Mouse (Mus musculus): Measurements from ENCODE around the gene Kat2a. TPM values are rescaled to one million over a fixed set of nuclear protein-coding genes. Genes with fewer than 3 reads are reported as not detected.

Kat2a gene
- polyA plus RNA-seq, 1 experiment from 2014 or later, result 44.1 TPM

GRCm38 (mm10) chr11:100738066-100738604 is 25.9 kb upstream of the Kat2a start, which contains the start of gene Rab5c:
TSS of gene Rab5c (minus strand) at chr11:100738215.
- H3K36me3 ChIP-seq (ENCODE audit: control insufficient read depth, insufficient read depth, low read length), result no peaks in the 10 kb centered on the region
- peak; percentile 100 for ATAC-seq (ENCODE audit: low read depth)
- peak within 1 kb of the TSS; percentile 99 for H3K9ac ChIP-seq (ENCODE audit: low read length)
- H3K4me2 ChIP-seq (ENCODE audit: low read depth, low read length), result peak within 1 kb of the TSS; percentile 89
- WGBS, result under 1% methylated on average over 39 of the region's 39 CpGs
- no peaks in the 10 kb centered on the region for H3K27me3 ChIP-seq (ENCODE audit: control insufficient read depth, insufficient read depth, low read depth, low read length)
- H3K9me3 ChIP-seq (ENCODE audit: control insufficient read depth, low read length), result no peaks in the 10 kb centered on the region
- H3K4me1 ChIP-seq (replicated peaks; ENCODE audit: control insufficient read depth, insufficient read depth, low read length), result peaks cover 19% of the 10 kb centered on the region
- H3K27ac ChIP-seq (ENCODE audit: low read length), result peak within 1 kb of the TSS; percentile 74
- H3K4me3 ChIP-seq (ENCODE audit: low read length), result peak within 1 kb of the TSS; percentile 99

GRCm38 (mm10) chr11:100737105-100737733 is 25.0 kb upstream of the Kat2a start:
- Histone ChIP-seq H3K9ac (ENCODE audit: low read length) (peak overlapping the region; percentile 99), H3K27ac (ENCODE audit: low read length) (peak overlapping the region; percentile 74), H3K4me2 (ENCODE audit: low read depth, low read length) (peak overlapping the region; percentile 89), H3K36me3 (ENCODE audit: control insufficient read depth, insufficient read depth, low read length) (no peaks in the 10 kb centered on the region), H3K4me1 (replicated peaks; ENCODE audit: control insufficient read depth, insufficient read depth, low read length) (peaks cover 19% of the 10 kb centered on the region), H3K27me3 (ENCODE audit: control insufficient read depth, insufficient read depth, low read depth, low read length) (no peaks in the 10 kb centered on the region), H3K9me3 (ENCODE audit: control insufficient read depth, low read length) (no peaks in the 10 kb centered on the region), H3K4me3 (ENCODE audit: low read length) (peak overlapping the region; percentile 99)
- ATAC-seq (ENCODE audit: low read depth), result no peak
- under 1% methylated on average over 13 of the region's 13 CpGs for WGBS

- 54% methylated on average over 4 of the region's 4 CpGs for WGBS
- Histone ChIP-seq H3K4me1 (replicated peaks; ENCODE audit: control insufficient read depth, insufficient read depth, low read length) (peaks cover 19% of the 10 kb centered on the region), H3K27me3 (ENCODE audit: control insufficient read depth, insufficient read depth, low read depth, low read length) (no peaks in the 10 kb centered on the region), H3K4me3 (ENCODE audit: low read length) (peak overlapping the region; percentile 99), H3K4me2 (ENCODE audit: low read depth, low read length) (peak overlapping the region; percentile 89), H3K9me3 (ENCODE audit: control insufficient read depth, low read length) (no peaks in the 10 kb centered on the region), H3K27ac (ENCODE audit: low read length) (no peak overlapping the region), H3K36me3 (ENCODE audit: control insufficient read depth, insufficient read depth, low read length) (no peaks in the 10 kb centered on the region), H3K9ac (ENCODE audit: low read length) (peak overlapping the region; percentile 99)
- no peak for ATAC-seq (ENCODE audit: low read depth)
These were observed 24.4 kb upstream of the Kat2a start for GRCm38 (mm10) chr11:100736746-100737080.

GRCm38 (mm10) chr11:100735954-100736745 is 23.9 kb upstream of the Kat2a start:
- Histone ChIP-seq H3K36me3 (ENCODE audit: control insufficient read depth, insufficient read depth, low read length) (no peaks in the 10 kb centered on the region), H3K9me3 (ENCODE audit: control insufficient read depth, low read length) (no peaks in the 10 kb centered on the region)

GRCm38 (mm10) chr11:100735134-100735865 is 23.0 kb upstream of the Kat2a start:
- Histone ChIP-seq H3K4me1 (replicated peaks; ENCODE audit: control insufficient read depth, insufficient read depth, low read length) (peaks cover 19% of the 10 kb centered on the region), H3K27ac (ENCODE audit: low read length) (no peak overlapping the region), H3K4me2 (ENCODE audit: low read depth, low read length) (peak overlapping the region; percentile 89; the same call in 1 of the 2 replicates), H3K4me3 (ENCODE audit: low read length) (peak overlapping the region; percentile 2; the same call in 1 of the 2 replicates), H3K9me3 (ENCODE audit: control insufficient read depth, low read length) (no peaks in the 10 kb centered on the region), H3K9ac (ENCODE audit: low read length) (peak overlapping the region; percentile 33; the same call in 1 of the 2 replicates), H3K27me3 (ENCODE audit: control insufficient read depth, insufficient read depth, low read depth, low read length) (no peaks in the 10 kb centered on the region), H3K36me3 (ENCODE audit: control insufficient read depth, insufficient read depth, low read length) (no peaks in the 10 kb centered on the region)
- 83% methylated on average over 9 of the region's 9 CpGs for WGBS
- no peak for ATAC-seq (ENCODE audit: low read depth)

More at GRCm38 (mm10) chr11:100735954-100736745, 23.9 kb upstream of the Kat2a start:
- Histone ChIP-seq H3K27me3 (ENCODE audit: control insufficient read depth, insufficient read depth, low read depth, low read length) (no peaks in the 10 kb centered on the region), H3K9ac (ENCODE audit: low read length) (peak overlapping the region; percentile 33; the same call in 1 of the 2 replicates), H3K4me1 (replicated peaks; ENCODE audit: control insufficient read depth, insufficient read depth, low read length) (peaks cover 19% of the 10 kb centered on the region), H3K4me2 (ENCODE audit: low read depth, low read length) (peak overlapping the region; percentile 89), H3K4me3 (ENCODE audit: low read length) (peak overlapping the region; percentile 99), H3K27ac (ENCODE audit: low read length) (no peak overlapping the region)
- no peak for ATAC-seq (ENCODE audit: low read depth)
- WGBS, result 61% methylated on average over 14 of the region's 14 CpGs

GRCm38 (mm10) chr11:100730477-100731205 is 18.4 kb upstream of the Kat2a start:
- no peak overlapping the region for H3K27ac ChIP-seq (ENCODE audit: low read length)
- H3K36me3 ChIP-seq (ENCODE audit: control insufficient read depth, insufficient read depth, low read length), result peaks cover 3% of the 10 kb centered on the region
- H3K4me3 ChIP-seq (ENCODE audit: low read length), result no peak overlapping the region
- H3K4me1 ChIP-seq (replicated peaks; ENCODE audit: control insufficient read depth, insufficient read depth, low read length), result peaks cover 3% of the 10 kb centered on the region
- H3K9ac ChIP-seq (ENCODE audit: low read length), result no peak overlapping the region
- no peak for ATAC-seq (ENCODE audit: low read depth)
- 88% methylated on average over 6 of the region's 6 CpGs for WGBS
- H3K9me3 ChIP-seq (ENCODE audit: control insufficient read depth, low read length), result no peaks in the 10 kb centered on the region
- no peak overlapping the region for H3K4me2 ChIP-seq (ENCODE audit: low read depth, low read length)
- no peaks in the 10 kb centered on the region for H3K27me3 ChIP-seq (ENCODE audit: control insufficient read depth, insufficient read depth, low read depth, low read length)

- Histone ChIP-seq H3K27ac (ENCODE audit: low read length) (no peak overlapping the region), H3K27me3 (ENCODE audit: control insufficient read depth, insufficient read depth, low read depth, low read length) (no peaks in the 10 kb centered on the region), H3K9ac (ENCODE audit: low read length) (no peak overlapping the region), H3K4me1 (replicated peaks; ENCODE audit: control insufficient read depth, insufficient read depth, low read length) (peaks cover 7% of the 10 kb centered on the region), H3K36me3 (ENCODE audit: control insufficient read depth, insufficient read depth, low read length) (peaks cover 3% of the 10 kb centered on the region), H3K4me3 (ENCODE audit: low read length) (no peak overlapping the region), H3K4me2 (ENCODE audit: low read depth, low read length) (no peak overlapping the region), H3K9me3 (ENCODE audit: control insufficient read depth, low read length) (no peaks in the 10 kb centered on the region)
- no peak for ATAC-seq (ENCODE audit: low read depth)
- WGBS, result 75% methylated on average over 4 of the region's 4 CpGs
These were observed 17.7 kb upstream of the Kat2a start for GRCm38 (mm10) chr11:100729976-100730375.

GRCm38 (mm10) chr11:100728601-100729000 is 16.3 kb upstream of the Kat2a start:
- WGBS, result 81% methylated on average over 6 of the region's 6 CpGs
- Histone ChIP-seq H3K27ac (ENCODE audit: low read length) (no peak overlapping the region), H3K9ac (ENCODE audit: low read length) (no peak overlapping the region), H3K36me3 (ENCODE audit: control insufficient read depth, insufficient read depth, low read length) (peaks cover 3% of the 10 kb centered on the region), H3K27me3 (ENCODE audit: control insufficient read depth, insufficient read depth, low read depth, low read length) (no peaks in the 10 kb centered on the region), H3K4me1 (replicated peaks; ENCODE audit: control insufficient read depth, insufficient read depth, low read length) (peaks cover 13% of the 10 kb centered on the region), H3K4me3 (ENCODE audit: low read length) (no peak overlapping the region), H3K9me3 (ENCODE audit: control insufficient read depth, low read length) (no peaks in the 10 kb centered on the region), H3K4me2 (ENCODE audit: low read depth, low read length) (no peak overlapping the region)
- no peak for ATAC-seq (ENCODE audit: low read depth)

Measured in lung, embryonic 16.5 days (tissue).